Mouse (Mus musculus): ENCODE measurements around the gene H2-M10.3. TPM values are rescaled to one million over a fixed set of nuclear protein-coding genes. Genes with fewer than 3 reads are reported as not detected.
"Not testable (repeated sequence)": the region's sequence is repeated elsewhere in the genome, so short reads cannot be mapped to it uniquely, and the experiment has no call there.

Gene H2-M10.3
- polyA plus RNA-seq (2015; fragmentation: Nextera tagmentation; extraction: Ambion mirVana) = not detected in 2 replicates

GRCm38 (mm10) chr17:36368317-36368716 lies at the start of gene H2-M10.3:
TSS of gene H2-M10.3 (minus strand) at chr17:36368417.
- not testable (repeated sequence) for ATAC-seq; H3K9me3 ChIP-seq (replicated peaks); H3K27ac ChIP-seq

DNA sequence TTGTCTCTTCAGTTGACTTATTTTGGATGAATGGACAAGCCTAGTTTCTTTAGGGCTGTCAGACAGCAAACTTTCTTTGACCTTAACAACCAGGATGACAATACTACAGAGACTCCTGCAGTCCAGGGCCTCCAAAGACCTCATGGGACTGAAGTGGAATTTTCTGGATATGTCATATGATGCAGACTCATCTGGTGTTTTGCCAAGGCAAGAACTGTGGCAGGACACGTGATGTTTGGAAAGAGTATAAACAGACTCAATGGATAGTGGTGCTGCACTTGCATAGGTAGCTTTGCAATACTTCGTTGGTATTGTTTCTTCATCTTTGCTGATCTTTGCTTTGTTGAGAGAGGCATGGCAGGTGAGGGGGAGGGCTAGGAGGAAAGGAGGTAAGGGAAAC lies 49.2 kb upstream of the H2-M10.3 start:
- no peaks in the 10 kb centered on the region for H3K9me3 ChIP-seq (replicated peaks)
- 65% methylated on average over 2 of the region's 2 CpGs for WGBS
- no peak overlapping the region for H3K27ac ChIP-seq
- no peaks in the 10 kb centered on the region for H3K4me1 ChIP-seq
- H3K4me3 ChIP-seq = no peak overlapping the region
- H3K27me3 ChIP-seq = no peaks in the 10 kb centered on the region
- H3K36me3 ChIP-seq (ENCODE audit: poor library complexity, severe bottlenecking) = no peaks in the 10 kb centered on the region
- H3K9ac ChIP-seq = no peak overlapping the region
- H3K4me2 ChIP-seq = no peak overlapping the region
- no peak for ATAC-seq

More at GRCm38 (mm10) chr17:36368317-36368716, at the start of gene H2-M10.3:
- 95% methylated on average over 2 of the region's 2 CpGs for WGBS
- H3K4me2 ChIP-seq; H3K4me1 ChIP-seq; H3K9ac ChIP-seq; H3K27me3 ChIP-seq; H3K36me3 ChIP-seq (ENCODE audit: poor library complexity, severe bottlenecking); H3K4me3 ChIP-seq: not testable (repeated sequence)

DNA sequence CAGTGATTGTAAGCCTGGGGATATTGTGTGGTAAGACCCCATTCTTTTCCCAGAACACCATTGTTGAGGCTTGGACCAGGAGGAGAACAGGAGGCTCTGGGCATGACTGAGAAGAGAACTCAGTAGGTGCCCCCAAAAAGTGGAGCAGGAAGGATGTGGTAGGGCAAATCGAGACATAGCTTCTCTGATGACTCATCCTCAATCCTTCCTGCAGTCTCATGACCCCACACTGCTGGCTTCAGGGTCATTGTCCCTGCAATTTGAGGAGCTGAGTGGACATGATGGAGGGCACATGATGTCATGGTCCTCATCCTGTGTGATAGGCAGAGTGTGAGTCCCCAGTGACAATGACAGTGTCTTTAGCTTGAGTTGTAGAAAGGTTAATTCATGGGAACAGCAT lies 47.2 kb upstream of the H2-M10.3 start:
- Histone ChIP-seq H3K9ac (no peak overlapping the region), H3K36me3 (ENCODE audit: poor library complexity, severe bottlenecking) (no peaks in the 10 kb centered on the region), H3K4me1 (no peaks in the 10 kb centered on the region), H3K4me2 (no peak overlapping the region), H3K27me3 (no peaks in the 10 kb centered on the region), H3K27ac (no peak overlapping the region), H3K4me3 (no peak overlapping the region), H3K9me3 (replicated peaks) (no peaks in the 10 kb centered on the region)
- ATAC-seq = no peak
- 79% methylated on average over 1 of the region's 1 CpGs for WGBS

DNA sequence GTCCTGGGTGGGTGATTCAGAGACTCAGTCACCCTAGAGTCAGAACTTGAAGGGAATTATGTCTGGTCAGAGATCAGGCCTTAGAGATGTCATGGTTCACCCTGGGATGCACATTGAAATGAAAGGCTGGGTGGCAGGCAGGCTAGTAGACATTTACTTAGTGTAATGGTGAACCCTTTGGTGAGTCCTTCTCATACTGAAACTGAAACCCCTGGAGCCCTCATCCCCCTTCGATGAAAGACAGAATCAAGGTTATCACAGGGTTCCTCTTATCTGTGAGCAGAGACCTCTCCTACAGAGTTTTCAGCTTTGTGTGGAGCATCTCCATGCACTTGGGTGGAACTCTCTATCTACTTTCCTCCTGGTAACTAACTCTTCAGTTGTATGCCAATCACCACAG lies 46.1 kb upstream of the H2-M10.3 start:
- Histone ChIP-seq H3K9ac (no peak overlapping the region), H3K4me2 (no peak overlapping the region), H3K4me1 (no peaks in the 10 kb centered on the region), H3K27me3 (no peaks in the 10 kb centered on the region), H3K4me3 (no peak overlapping the region), H3K27ac (no peak overlapping the region), H3K9me3 (replicated peaks) (no peaks in the 10 kb centered on the region), H3K36me3 (ENCODE audit: poor library complexity, severe bottlenecking) (no peaks in the 10 kb centered on the region)
- no peak for ATAC-seq
- WGBS = 77% methylated on average over 1 of the region's 1 CpGs

DNA sequence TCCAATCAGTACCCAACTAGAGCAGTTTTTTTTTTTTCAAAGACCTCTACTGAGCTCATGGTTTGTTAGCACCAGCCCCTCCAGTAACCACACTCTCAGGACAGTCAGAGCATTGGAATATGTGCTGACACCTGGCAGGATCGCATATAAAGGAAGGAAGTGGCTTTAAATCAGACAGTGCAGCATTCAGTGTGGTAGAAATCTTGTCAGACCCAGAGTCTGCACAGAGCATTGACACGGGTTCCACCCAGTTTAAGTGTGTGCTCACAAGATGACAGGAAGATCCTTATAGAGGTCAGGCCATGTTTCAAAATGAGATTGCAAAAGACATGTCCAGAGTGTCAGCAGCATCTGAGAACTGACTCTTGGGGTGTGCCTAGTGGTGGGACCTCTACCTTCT lies 21.7 kb upstream of the H2-M10.3 start:
- H3K4me3 ChIP-seq = no peak overlapping the region
- H3K27ac ChIP-seq = no peak overlapping the region
- no peaks in the 10 kb centered on the region for H3K36me3 ChIP-seq (ENCODE audit: poor library complexity, severe bottlenecking)
- H3K9me3 ChIP-seq (replicated peaks) = no peaks in the 10 kb centered on the region
- 83% methylated on average over 2 of the region's 2 CpGs for WGBS
- H3K9ac ChIP-seq = no peak overlapping the region
- no peaks in the 10 kb centered on the region for H3K27me3 ChIP-seq
- ATAC-seq = no peak
- no peaks in the 10 kb centered on the region for H3K4me1 ChIP-seq
- no peak overlapping the region for H3K4me2 ChIP-seq

DNA sequence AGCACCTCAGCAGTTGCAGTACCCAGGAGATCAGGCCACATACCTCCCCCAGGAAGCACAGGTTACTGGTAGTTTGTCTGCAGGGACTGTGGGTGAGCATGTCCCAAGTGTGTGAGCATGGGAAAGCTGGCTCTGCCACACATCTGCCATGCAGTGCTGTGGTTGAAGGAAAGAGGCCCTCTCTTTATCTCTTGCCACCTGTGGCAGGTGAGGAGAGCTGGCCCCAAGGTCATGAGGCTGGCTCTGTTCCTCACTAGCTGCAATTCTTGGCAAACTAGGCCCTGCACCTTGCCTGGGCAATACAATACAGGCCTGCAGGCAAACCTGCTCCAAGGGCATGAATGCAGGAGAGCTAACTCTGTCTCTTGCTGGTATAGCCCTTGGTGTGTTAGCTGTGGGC lies 5.8 kb downstream of the H2-M10.3 start:
- not testable (repeated sequence) for H3K36me3 ChIP-seq (ENCODE audit: poor library complexity, severe bottlenecking); ATAC-seq; H3K27me3 ChIP-seq; H3K4me1 ChIP-seq; H3K27ac ChIP-seq; H3K4me3 ChIP-seq; H3K9me3 ChIP-seq (replicated peaks); H3K4me2 ChIP-seq; H3K9ac ChIP-seq

- not testable (repeated sequence) for H3K27me3 ChIP-seq; H3K4me2 ChIP-seq; H3K4me1 ChIP-seq; H3K36me3 ChIP-seq (ENCODE audit: poor library complexity, severe bottlenecking); ATAC-seq; H3K9me3 ChIP-seq (replicated peaks); H3K9ac ChIP-seq; H3K4me3 ChIP-seq; H3K27ac ChIP-seq
These were observed 10.7 kb downstream of the H2-M10.3 start for GRCm38 (mm10) chr17:36357512-36357911.

DNA sequence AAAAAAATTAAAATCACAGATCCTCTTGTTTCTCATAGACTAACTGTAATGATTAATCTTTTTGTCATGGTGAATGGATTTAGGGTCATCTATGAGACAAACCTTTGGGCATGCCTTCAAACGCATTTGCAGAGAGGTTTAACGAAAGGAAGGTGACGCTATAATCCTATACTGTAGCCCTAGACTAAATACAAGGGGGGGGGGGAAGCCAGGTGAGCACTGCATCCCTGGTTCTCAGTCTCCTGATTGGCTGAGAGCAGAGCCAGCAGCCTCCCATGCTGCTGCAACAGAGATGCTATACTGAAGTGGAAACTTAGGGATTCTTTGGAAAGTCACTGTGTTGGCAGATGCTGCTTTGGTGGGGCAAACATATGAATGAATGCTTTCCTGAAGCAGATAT lies 12.5 kb downstream of the H2-M10.3 start:
- Histone ChIP-seq H3K4me2 (no peak overlapping the region), H3K9me3 (replicated peaks) (no peaks in the 10 kb centered on the region), H3K4me1 (no peaks in the 10 kb centered on the region), H3K36me3 (ENCODE audit: poor library complexity, severe bottlenecking) (no peaks in the 10 kb centered on the region), H3K27me3 (no peaks in the 10 kb centered on the region; the same call in 1 of the 2 replicates), H3K27ac (no peak overlapping the region), H3K9ac (no peak overlapping the region), H3K4me3 (no peak overlapping the region)
- WGBS = 32% methylated on average over 3 of the region's 3 CpGs
- no peak for ATAC-seq

DNA sequence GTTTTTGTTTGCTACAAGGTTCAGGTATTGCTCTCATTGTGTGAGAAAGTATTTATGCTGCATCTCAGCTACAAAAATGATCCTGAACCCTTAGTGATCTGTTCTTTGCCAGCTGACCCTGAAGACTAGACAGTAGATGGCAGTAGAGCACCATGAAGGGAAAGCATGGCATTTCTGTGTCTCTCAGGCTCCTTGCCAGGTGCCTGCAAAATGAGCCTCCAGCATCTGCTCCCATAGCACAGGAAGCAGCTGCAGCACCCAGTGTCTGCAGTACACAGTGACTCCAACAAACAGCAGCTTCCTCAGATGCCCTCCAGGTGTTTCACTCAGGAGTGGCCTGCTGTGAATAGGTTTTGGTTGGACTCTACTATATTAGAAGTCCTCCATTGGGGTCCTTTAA lies 12.9 kb downstream of the H2-M10.3 start:
- H3K36me3 ChIP-seq (ENCODE audit: poor library complexity, severe bottlenecking); H3K4me1 ChIP-seq; H3K4me2 ChIP-seq; H3K4me3 ChIP-seq; H3K27ac ChIP-seq; H3K27me3 ChIP-seq; H3K9ac ChIP-seq; H3K9me3 ChIP-seq (replicated peaks): not testable (repeated sequence)
- ATAC-seq = 0 out of 2 replicates have a peak, but pooled peaks have one; percentile 43

DNA sequence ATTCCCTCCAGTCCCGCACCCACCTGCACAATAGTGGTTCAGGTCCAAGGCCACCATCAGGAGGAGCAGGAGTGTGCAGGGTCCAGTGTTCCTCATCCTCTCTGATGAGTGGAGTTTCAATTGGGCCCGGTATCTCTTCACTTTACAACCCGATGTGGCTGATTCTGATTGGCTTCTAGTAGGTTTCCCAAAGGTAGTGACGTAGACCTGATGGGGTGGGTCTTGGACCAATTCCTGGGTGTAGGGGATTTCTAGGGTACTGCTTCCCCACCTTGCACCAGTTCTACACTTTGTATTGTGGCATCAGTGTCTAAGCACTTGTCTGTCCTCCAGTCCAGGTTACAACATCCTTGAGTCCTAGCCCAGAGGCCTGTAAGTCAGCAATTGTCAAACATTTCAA lies 42.2 kb downstream of the H2-M10.3 start, which contains the start of gene H2-M10.1:
Gene H2-M10.1 (minus strand): TSS at position 101 of the 400 bp plus-strand sequence.
- Histone ChIP-seq H3K27ac (no peak within 1 kb of the TSS), H3K4me2 (no peak within 1 kb of the TSS), H3K36me3 (ENCODE audit: poor library complexity, severe bottlenecking) (no peaks in the 10 kb centered on the region), H3K9me3 (replicated peaks) (no peaks in the 10 kb centered on the region), H3K9ac (no peak within 1 kb of the TSS), H3K4me1 (no peaks in the 10 kb centered on the region), H3K4me3 (no peak within 1 kb of the TSS), H3K27me3 (no peaks in the 10 kb centered on the region)
- 90% methylated on average over 4 of the region's 4 CpGs for WGBS
- no peak for ATAC-seq

DNA sequence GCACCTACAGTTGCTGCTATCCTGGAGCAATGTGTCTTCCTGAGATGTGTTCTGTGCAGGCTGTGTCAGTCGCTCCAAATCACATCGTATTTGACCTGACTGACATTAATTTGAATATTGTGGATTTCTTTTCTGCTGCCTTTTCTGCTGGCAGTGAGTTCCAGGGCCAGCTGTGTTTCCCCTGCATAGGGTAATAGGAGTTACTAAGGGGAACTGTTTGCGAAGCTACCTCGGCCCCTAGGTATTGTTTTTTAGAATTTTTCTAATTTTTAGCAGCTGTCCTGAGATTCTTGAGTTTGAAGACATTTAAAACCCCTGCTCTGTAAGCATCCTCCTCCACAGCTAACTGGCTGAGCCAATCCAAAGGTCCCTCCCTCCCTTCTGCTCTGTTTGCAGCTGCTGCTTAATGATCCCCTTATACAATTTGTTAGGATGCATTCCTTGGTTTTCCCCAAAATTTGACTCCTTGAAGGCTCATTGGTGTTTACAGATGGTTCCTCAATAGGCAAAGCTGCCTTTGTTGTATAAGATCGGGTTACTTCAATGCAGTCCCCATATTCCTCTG lies 52.4 kb downstream of the H2-M10.3 start:
- Histone ChIP-seq H3K27me3 (no peaks in the 10 kb centered on the region), H3K9me3 (replicated peaks) (no peaks in the 10 kb centered on the region), H3K36me3 (ENCODE audit: poor library complexity, severe bottlenecking) (no peaks in the 10 kb centered on the region), H3K27ac (peak overlapping the region; percentile 85), H3K9ac (peak overlapping the region; percentile 68), H3K4me1 (peaks cover 5% of the 10 kb centered on the region; the same call in 1 of the 2 replicates), H3K4me2 (peak overlapping the region; percentile 65), H3K4me3 (peak overlapping the region; percentile 50)
- WGBS = 15% methylated on average over 5 of the region's 5 CpGs
- ATAC-seq = peak; percentile 57

- ATAC-seq = peak; percentile 90
- H3K4me2 ChIP-seq = peak overlapping the region; percentile 65
- H3K9ac ChIP-seq = peak overlapping the region; percentile 68
- WGBS = under 1% methylated on average over 19 of the region's 19 CpGs
- H3K4me1 ChIP-seq = peaks cover 5% of the 10 kb centered on the region; the same call in 1 of the 2 replicates
- H3K27ac ChIP-seq = peak overlapping the region; percentile 85
- H3K9me3 ChIP-seq (replicated peaks) = no peaks in the 10 kb centered on the region
- H3K36me3 ChIP-seq (ENCODE audit: poor library complexity, severe bottlenecking) = no peaks in the 10 kb centered on the region
- H3K4me3 ChIP-seq = peak overlapping the region; percentile 50
- H3K27me3 ChIP-seq = no peaks in the 10 kb centered on the region
These were observed 53.1 kb downstream of the H2-M10.3 start for GRCm38 (mm10) chr17:36315041-36315688.

Data from forebrain, embryonic 13.5 days (tissue).